Mouse (Mus musculus): ENCODE results near the gene Cdk5rap3. TPM values are rescaled to one million over a fixed set of nuclear protein-coding genes. Genes with fewer than 3 reads are reported as not detected.

The Cdk5rap3 gene
- polyA plus RNA-seq, 1 experiment from 2014 or later: 94.8 TPM

- Histone ChIP-seq H3K4me1 (peaks cover 14% of the 10 kb centered on the region), H3K27ac (no peak overlapping the region), H3K27me3 (no peaks in the 10 kb centered on the region), H3K4me3 (no peak overlapping the region), H3K4me2 (no peak overlapping the region), H3K9me3 (no peaks in the 10 kb centered on the region), H3K36me3 (peaks cover 41% of the 10 kb centered on the region), H3K9ac (0 out of 2 replicates have a peak overlapping the region, but pooled peaks have one; percentile 21)
- 80% methylated on average over 11 of the region's 11 CpGs for WGBS
- ATAC-seq (ENCODE audit: insufficient number of reproducible peaks, insufficient read depth, low FRiP score, low TSS enrichment, low read depth): no peak
These were observed 3.6 kb downstream of the Cdk5rap3 start for GRCm38 (mm10) chr11:96912682-96913081.

GRCm38 (mm10) chr11:96910003-96910402 lies 6.3 kb downstream of the Cdk5rap3 start:
- WGBS: 27% methylated on average over 7 of the region's 7 CpGs
- ATAC-seq (ENCODE audit: insufficient number of reproducible peaks, insufficient read depth, low FRiP score, low TSS enrichment, low read depth): peak; percentile 43; the same call in 1 of the 2 replicates

GRCm38 (mm10) chr11:96908594-96908993 lies 7.7 kb downstream of the Cdk5rap3 start:
- peaks cover 51% of the 10 kb centered on the region for H3K36me3 ChIP-seq
- WGBS: 87% methylated on average over 12 of the region's 12 CpGs
- no peaks in the 10 kb centered on the region for H3K27me3 ChIP-seq
- H3K27ac ChIP-seq: no peak overlapping the region
- no peaks in the 10 kb centered on the region for H3K9me3 ChIP-seq
- no peak overlapping the region for H3K4me3 ChIP-seq
- H3K4me2 ChIP-seq: no peak overlapping the region
- no peak overlapping the region for H3K9ac ChIP-seq
- H3K4me1 ChIP-seq: no peaks in the 10 kb centered on the region
- no peak for ATAC-seq (ENCODE audit: insufficient number of reproducible peaks, insufficient read depth, low FRiP score, low TSS enrichment, low read depth)

More at GRCm38 (mm10) chr11:96910003-96910402, 6.3 kb downstream of the Cdk5rap3 start:
- Histone ChIP-seq H3K9me3 (no peaks in the 10 kb centered on the region), H3K4me2 (no peak overlapping the region), H3K27me3 (no peaks in the 10 kb centered on the region), H3K9ac (no peak overlapping the region), H3K27ac (no peak overlapping the region), H3K4me3 (no peak overlapping the region), H3K36me3 (peaks cover 51% of the 10 kb centered on the region), H3K4me1 (peaks cover 3% of the 10 kb centered on the region)

GRCm38 (mm10) chr11:96906431-96907161 lies 9.7 kb downstream of the Cdk5rap3 start:
- no peak overlapping the region for H3K27ac ChIP-seq
- ATAC-seq (ENCODE audit: insufficient number of reproducible peaks, insufficient read depth, low FRiP score, low TSS enrichment, low read depth): no peak
- no peak overlapping the region for H3K4me2 ChIP-seq
- no peaks in the 10 kb centered on the region for H3K27me3 ChIP-seq
- no peaks in the 10 kb centered on the region for H3K9me3 ChIP-seq
- H3K4me1 ChIP-seq: peaks cover 10% of the 10 kb centered on the region
- no peak overlapping the region for H3K4me3 ChIP-seq
- 85% methylated on average over 15 of the region's 15 CpGs for WGBS
- no peak overlapping the region for H3K9ac ChIP-seq
- peaks cover 43% of the 10 kb centered on the region for H3K36me3 ChIP-seq

- Histone ChIP-seq H3K4me2 (no peak overlapping the region), H3K27ac (no peak overlapping the region; the same call in 1 of the 2 replicates), H3K9me3 (no peaks in the 10 kb centered on the region), H3K4me1 (peaks cover 15% of the 10 kb centered on the region), H3K27me3 (no peaks in the 10 kb centered on the region), H3K9ac (0 out of 2 replicates have a peak overlapping the region, but pooled peaks have one; percentile 44), H3K4me3 (no peak overlapping the region), H3K36me3 (peaks cover 13% of the 10 kb centered on the region)
- WGBS: 22% methylated on average over 16 of the region's 16 CpGs
- ATAC-seq (ENCODE audit: insufficient number of reproducible peaks, insufficient read depth, low FRiP score, low TSS enrichment, low read depth): no peak
These were observed 13.4 kb downstream of the Cdk5rap3 start for GRCm38 (mm10) chr11:96902639-96903635.

- H3K4me1 ChIP-seq: peaks cover 15% of the 10 kb centered on the region
- H3K4me3 ChIP-seq: no peak overlapping the region
- H3K4me2 ChIP-seq: no peak overlapping the region
- H3K27me3 ChIP-seq: no peaks in the 10 kb centered on the region
- WGBS: 70% methylated on average over 9 of the region's 9 CpGs
- no peaks in the 10 kb centered on the region for H3K9me3 ChIP-seq
- no peak for ATAC-seq (ENCODE audit: insufficient number of reproducible peaks, insufficient read depth, low FRiP score, low TSS enrichment, low read depth)
- H3K9ac ChIP-seq: no peak overlapping the region
- H3K27ac ChIP-seq: no peak overlapping the region
- no peaks in the 10 kb centered on the region; the same call in 1 of the 2 replicates for H3K36me3 ChIP-seq
These were observed 15.0 kb downstream of the Cdk5rap3 start for GRCm38 (mm10) chr11:96901332-96901731.

- Histone ChIP-seq H3K27ac (no peak overlapping the region), H3K4me3 (no peak overlapping the region), H3K27me3 (no peaks in the 10 kb centered on the region), H3K4me2 (peak overlapping the region; percentile 31; the same call in 1 of the 2 replicates), H3K4me1 (peaks cover 15% of the 10 kb centered on the region), H3K9ac (no peak overlapping the region), H3K36me3 (no peaks in the 10 kb centered on the region), H3K9me3 (no peaks in the 10 kb centered on the region)
- ATAC-seq (ENCODE audit: insufficient number of reproducible peaks, insufficient read depth, low FRiP score, low TSS enrichment, low read depth): no peak
- WGBS: 34% methylated on average over 13 of the region's 13 CpGs
These were observed 16.6 kb downstream of the Cdk5rap3 start for GRCm38 (mm10) chr11:96899449-96900306.

GRCm38 (mm10) chr11:96895886-96896285 lies 20.4 kb downstream of the Cdk5rap3 start:
- H3K9ac ChIP-seq: no peak overlapping the region
- no peak overlapping the region for H3K4me3 ChIP-seq
- WGBS: 84% methylated on average over 4 of the region's 4 CpGs
- no peaks in the 10 kb centered on the region for H3K36me3 ChIP-seq
- ATAC-seq (ENCODE audit: insufficient number of reproducible peaks, insufficient read depth, low FRiP score, low TSS enrichment, low read depth): no peak
- no peak overlapping the region for H3K4me2 ChIP-seq
- peaks cover 5% of the 10 kb centered on the region for H3K4me1 ChIP-seq
- no peak overlapping the region for H3K27ac ChIP-seq
- no peaks in the 10 kb centered on the region for H3K27me3 ChIP-seq
- no peaks in the 10 kb centered on the region for H3K9me3 ChIP-seq

- no peaks in the 10 kb centered on the region for H3K4me1 ChIP-seq
- H3K27me3 ChIP-seq: no peaks in the 10 kb centered on the region
- H3K36me3 ChIP-seq: no peaks in the 10 kb centered on the region
- no peak overlapping the region for H3K4me3 ChIP-seq
- H3K9me3 ChIP-seq: no peaks in the 10 kb centered on the region
- H3K4me2 ChIP-seq: no peak overlapping the region
- H3K27ac ChIP-seq: no peak overlapping the region
- WGBS: 63% methylated on average over 11 of the region's 11 CpGs
- 0 out of 2 replicates have a peak overlapping the region, but pooled peaks have one; percentile 8 for H3K9ac ChIP-seq
- no peak for ATAC-seq (ENCODE audit: insufficient number of reproducible peaks, insufficient read depth, low FRiP score, low TSS enrichment, low read depth)
These were observed 23.0 kb downstream of the Cdk5rap3 start for GRCm38 (mm10) chr11:96893203-96893842.

- H3K27ac ChIP-seq: no peak overlapping the region
- no peak overlapping the region for H3K4me3 ChIP-seq
- H3K4me1 ChIP-seq: peaks cover 4% of the 10 kb centered on the region
- no peaks in the 10 kb centered on the region for H3K27me3 ChIP-seq
- WGBS: 22% methylated on average over 14 of the region's 14 CpGs
- no peaks in the 10 kb centered on the region for H3K36me3 ChIP-seq
- no peak for ATAC-seq (ENCODE audit: insufficient number of reproducible peaks, insufficient read depth, low FRiP score, low TSS enrichment, low read depth)
- H3K4me2 ChIP-seq: no peak overlapping the region
- H3K9me3 ChIP-seq: no peaks in the 10 kb centered on the region
- no peak overlapping the region for H3K9ac ChIP-seq
These were observed 24.3 kb downstream of the Cdk5rap3 start for GRCm38 (mm10) chr11:96891784-96892527.

All from embryonic facial prominence, embryonic 13.5 days (tissue).